Mouse (Mus musculus) heart, postnatal 0 days (tissue): ENCODE results near the gene Ulk4.

ENCODE experiments used
- CTCF ChIP-seq: IDR thresholded peaks from 2 replicates; pipeline ENCODE4 v1.5.1; 2016; ENCODE audit warnings: antibody characterized with exemption, control low read depth, low read depth
- EP300 ChIP-seq: IDR thresholded peaks from 2 replicates; pipeline ENCODE4 v1.6.1; 2016; ENCODE audit warnings: antibody characterized with exemption, low read depth

GRCm38 (mm10) chr9:121239571-121239970 lies 37.4 kb downstream of the Ulk4 start:
- no peak for TF ChIP-seq CTCF
- TF ChIP-seq EP300 = no peak
